Mouse (Mus musculus) erythroblast, embryonic 14.5 days (primary cell): ENCODE measurements around the gene Rufy2.

Experiments used
- GATA1 ChIP-seq: IDR thresholded peaks from 2 replicates; pipeline ENCODE4 v1.6.1; 2012; ENCODE audit warnings: low read length, inconsistent platforms, mixed read lengths
- TAL1 ChIP-seq: IDR thresholded peaks from 3 replicates; pipeline ENCODE4 v1.6.1; 2012; ENCODE audit warnings: low read length, inconsistent platforms, mixed read lengths

GRCm38 (mm10) chr10:63003252-63003651, 23.2 kb downstream of the Rufy2 start:
- TF ChIP-seq GATA1 (no peak), TAL1 (no peak)
